Mouse (Mus musculus) hindbrain, embryonic 11.5 days (tissue): Measurements from ENCODE around the gene Rbl2. TPM values are rescaled to one million over a fixed set of nuclear protein-coding genes. Genes with fewer than 3 reads are reported as not detected.

Experiments used
- ATAC-seq: fragments of 200-750 bp; cut with Nextera tagmentation; 2 replicates; pipeline ENCODE4 v1.8.0; 2017; ENCODE audit warnings: mild to moderate bottlenecking, moderate TSS enrichment, moderate library complexity; ENCODE audit not compliant: low FRiP score
- DNase-seq: peaks from one replicate; pipeline ENCODE4 v3.0.0-alpha.2; 2015; ENCODE audit warnings: low spot score
- H3K27ac ChIP-seq: fragments of 300-500 bp; sonication (generic); 2 replicates; pipeline ENCODE4 v1.5.1; 2014; ENCODE audit warnings: mild to moderate bottlenecking, low read depth, low read length
- H3K27me3 ChIP-seq: fragments of 300-500 bp; sonication (generic); 2 replicates; pipeline ENCODE4 v1.6.1; 2014; ENCODE audit warnings: mild to moderate bottlenecking, low read length, moderate library complexity, mixed read lengths; ENCODE audit not compliant: control insufficient read depth, insufficient read depth
- H3K36me3 ChIP-seq: fragments of 300-500 bp; sonication (generic); 2 replicates; pipeline ENCODE4 v1.6.1; 2014; ENCODE audit warnings: mild to moderate bottlenecking, low read length, moderate library complexity, mixed read lengths; ENCODE audit not compliant: control insufficient read depth, insufficient read depth
- H3K4me1 ChIP-seq: fragments of 300-500 bp; sonication (generic); replicated peaks from 2 replicates; pipeline ENCODE4 v1.6.1; 2014; ENCODE audit warnings: low read length, mixed read lengths; ENCODE audit not compliant: control insufficient read depth, insufficient read depth
- H3K4me2 ChIP-seq: fragments of 300-500 bp; sonication (generic); replicated peaks from 2 replicates; pipeline ENCODE4 v1.6.1; 2014; ENCODE audit warnings: mild to moderate bottlenecking, low read depth, low read length
- H3K4me3 ChIP-seq: fragments of 300-500 bp; sonication (generic); 2 replicates; pipeline ENCODE4 v1.5.1; 2014; ENCODE audit warnings: low read depth, low read length
- H3K9ac ChIP-seq: fragments of 300-500 bp; sonication (generic); 2 replicates; pipeline ENCODE4 v1.6.1; 2014; ENCODE audit warnings: low read depth, low read length
- H3K9me3 ChIP-seq: fragments of 300-500 bp; sonication (generic); 2 replicates; pipeline ENCODE4 v1.6.1; 2016; ENCODE audit warnings: low read length; ENCODE audit not compliant: control insufficient read depth
- WGBS: fragments of 180-500 bp; shearing (Covaris S2); extraction: QIAGEN DNeasy Blood & Tissue Kit; methylation state at CpG from one replicate; pipeline ENCODE4 v1.1.7; 2014; 5-methylcytosine and 5-hydroxymethylcytosine counted together
- polyA plus RNA-seq: library from polyadenylated mRNA; unstranded; fragments of >200 nt; fragmentation: Nextera tagmentation; extraction: Ambion mirVana; gene quantifications from 2 replicates; pipeline ENCODE4 v1.2.1, GENCODE M21; 2014

Rbl2 gene
- polyA plus RNA-seq: 15.9 and 16.0 TPM in 2 replicates

GRCm38 (mm10) chr8:91069834-91070233 is at the start of gene Rbl2:
Gene Rbl2, plus strand, starts transcription at chr8:91070057.
- Histone ChIP-seq H3K9me3 (no peaks in the 10 kb centered on the region), H3K4me3 (peak within 1 kb of the TSS; percentile 87), H3K4me1 (0 out of 2 replicates have a peak, but pooled peaks cover 4% of the 10 kb centered on the region), H3K27me3 (no peaks in the 10 kb centered on the region), H3K36me3 (no peaks in the 10 kb centered on the region), H3K27ac (peak within 1 kb of the TSS; percentile 58), H3K4me2 (peak within 1 kb of the TSS; percentile 58), H3K9ac (peak within 1 kb of the TSS; percentile 75)
- ATAC-seq (peak; percentile 98), DNase-seq (peak; percentile 97)
- under 1% methylated on average over 25 of the region's 25 CpGs for WGBS

DNA sequence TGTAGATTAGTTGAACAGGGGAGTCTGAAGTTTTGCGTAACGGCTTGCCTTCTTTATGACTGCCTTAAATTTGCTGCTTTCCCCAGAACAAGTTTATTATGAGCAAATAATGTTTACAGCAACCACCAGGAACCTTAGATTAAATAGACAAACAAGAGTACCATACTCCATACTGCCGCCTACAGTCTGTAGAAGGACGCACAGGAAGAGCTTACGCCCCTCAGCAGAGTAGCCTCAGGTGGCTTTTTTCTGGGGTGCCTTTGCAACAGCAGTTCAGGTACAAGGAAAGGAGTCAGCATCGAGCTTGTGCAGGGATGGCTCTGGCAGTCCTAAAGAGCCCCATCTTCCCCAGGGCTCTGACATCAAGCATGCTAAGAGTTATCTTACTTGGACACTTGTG is 35.4 kb upstream of the Rbl2 start:
- Histone ChIP-seq H3K4me2 (no peak overlapping the region), H3K4me1 (no peaks in the 10 kb centered on the region), H3K36me3 (peaks cover 11% of the 10 kb centered on the region; the same call in 1 of the 2 replicates), H3K27ac (no peak overlapping the region), H3K9ac (no peak overlapping the region), H3K4me3 (no peak overlapping the region), H3K27me3 (no peaks in the 10 kb centered on the region), H3K9me3 (no peaks in the 10 kb centered on the region)
- WGBS: 86% methylated on average over 6 of the region's 6 CpGs
- ATAC-seq (no peak), DNase-seq (no peak)

- no peaks in the 10 kb centered on the region for H3K27me3 ChIP-seq
- WGBS: 92% methylated on average over 6 of the region's 6 CpGs
- no peak overlapping the region for H3K4me3 ChIP-seq
- no peak overlapping the region for H3K4me2 ChIP-seq
- ATAC-seq (no peak), DNase-seq (no peak)
- H3K9ac ChIP-seq: no peak overlapping the region
- peaks cover 11% of the 10 kb centered on the region; the same call in 1 of the 2 replicates for H3K36me3 ChIP-seq
- H3K4me1 ChIP-seq: no peaks in the 10 kb centered on the region
- no peak overlapping the region for H3K27ac ChIP-seq
- no peaks in the 10 kb centered on the region for H3K9me3 ChIP-seq
Measured at GRCm38 (mm10) chr8:91036905-91037304, 33.0 kb upstream of the Rbl2 start.

- 94% methylated on average over 1 of the region's 1 CpGs for WGBS
Measured at GRCm38 (mm10) chr8:91038637-91039036, 31.2 kb upstream of the Rbl2 start.

DNA sequence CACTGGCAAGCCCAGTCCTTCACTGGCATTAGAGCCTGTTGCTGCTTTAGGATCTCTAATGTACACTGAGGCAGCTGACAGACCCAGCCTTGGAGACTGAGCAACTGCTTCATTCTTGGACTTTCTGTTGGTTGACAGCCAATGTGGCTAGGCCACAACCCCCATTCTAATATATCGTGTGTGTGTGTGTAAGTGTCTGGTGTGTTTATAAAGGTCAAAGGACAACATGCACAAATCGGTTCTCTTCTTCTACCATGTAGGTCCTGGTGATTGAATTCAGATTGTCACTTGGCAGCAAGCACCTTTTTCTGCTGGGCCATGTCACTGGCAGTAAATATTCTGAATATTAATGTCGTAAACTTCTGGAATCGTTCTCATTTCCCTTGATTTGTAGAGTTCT is 23.5 kb upstream of the Rbl2 start:
- Histone ChIP-seq H3K4me3 (no peak overlapping the region), H3K4me2 (no peak overlapping the region), H3K36me3 (peaks cover 17% of the 10 kb centered on the region; the same call in 1 of the 2 replicates), H3K9me3 (no peaks in the 10 kb centered on the region), H3K27ac (no peak overlapping the region), H3K27me3 (no peaks in the 10 kb centered on the region), H3K4me1 (no peaks in the 10 kb centered on the region), H3K9ac (no peak overlapping the region)
- WGBS: 95% methylated on average over 4 of the region's 4 CpGs
- DNase-seq (no peak), ATAC-seq (no peak)

More at GRCm38 (mm10) chr8:91038637-91039036, 31.2 kb upstream of the Rbl2 start:
- Histone ChIP-seq H3K36me3 (peaks cover 18% of the 10 kb centered on the region), H3K9me3 (no peaks in the 10 kb centered on the region), H3K4me3 (no peak overlapping the region), H3K9ac (no peak overlapping the region), H3K27me3 (no peaks in the 10 kb centered on the region), H3K4me2 (no peak overlapping the region), H3K4me1 (no peaks in the 10 kb centered on the region), H3K27ac (no peak overlapping the region)
- ATAC-seq: no peak
- DNase-seq: no peak

DNA sequence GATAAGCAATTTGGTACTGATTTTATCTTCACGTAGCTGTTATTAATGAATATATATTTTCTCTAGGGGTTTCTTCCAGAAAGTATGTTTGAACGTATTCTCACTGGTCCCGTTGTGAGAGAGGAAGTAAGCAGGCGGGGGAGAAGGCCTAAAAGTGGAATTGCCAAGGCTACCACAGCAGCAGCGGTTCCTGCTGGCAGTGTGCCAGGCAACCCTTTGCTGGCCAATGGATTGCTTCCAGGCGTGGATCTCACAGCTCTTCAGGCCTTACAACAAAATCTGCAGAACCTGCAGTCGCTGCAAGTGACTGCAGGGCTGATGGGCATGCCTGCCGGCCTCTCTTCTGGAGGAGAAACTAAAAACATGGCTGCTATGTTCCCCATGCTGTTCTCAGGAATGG is 18.8 kb upstream of the Rbl2 start:
- Histone ChIP-seq H3K9ac (no peak overlapping the region), H3K27ac (no peak overlapping the region), H3K36me3 (peaks cover 8% of the 10 kb centered on the region; the same call in 1 of the 2 replicates), H3K4me1 (no peaks in the 10 kb centered on the region), H3K4me3 (no peak overlapping the region), H3K9me3 (no peaks in the 10 kb centered on the region), H3K27me3 (no peaks in the 10 kb centered on the region), H3K4me2 (no peak overlapping the region)
- WGBS: 74% methylated on average over 8 of the region's 8 CpGs
- DNase-seq: peak; percentile 33
- ATAC-seq: no peak

- DNase-seq: no peak
- Histone ChIP-seq H3K36me3 (0 out of 2 replicates have a peak, but pooled peaks cover 5% of the 10 kb centered on the region), H3K27me3 (no peaks in the 10 kb centered on the region), H3K4me1 (no peaks in the 10 kb centered on the region), H3K27ac (no peak overlapping the region), H3K9me3 (no peaks in the 10 kb centered on the region), H3K9ac (no peak overlapping the region), H3K4me3 (no peak overlapping the region), H3K4me2 (no peak overlapping the region)
- WGBS: 95% methylated on average over 4 of the region's 4 CpGs
- no peak for ATAC-seq
Measured at GRCm38 (mm10) chr8:91054418-91054817, 15.4 kb upstream of the Rbl2 start.

- no peak for DNase-seq
- ATAC-seq: no peak
- Histone ChIP-seq H3K9ac (no peak overlapping the region), H3K4me1 (no peaks in the 10 kb centered on the region), H3K9me3 (no peaks in the 10 kb centered on the region), H3K4me3 (no peak overlapping the region), H3K27ac (no peak overlapping the region), H3K4me2 (no peak overlapping the region), H3K36me3 (0 out of 2 replicates have a peak, but pooled peaks cover under 1% of the 10 kb centered on the region), H3K27me3 (no peaks in the 10 kb centered on the region)
- 66% methylated on average over 3 of the region's 3 CpGs for WGBS
Measured at GRCm38 (mm10) chr8:91056848-91057247, 13.0 kb upstream of the Rbl2 start.

- no peak for DNase-seq
- ATAC-seq: no peak
Measured at GRCm38 (mm10) chr8:91059086-91059578, 10.7 kb upstream of the Rbl2 start.

More at GRCm38 (mm10) chr8:91059086-91059578, 10.7 kb upstream of the Rbl2 start:
- H3K9me3 ChIP-seq: no peaks in the 10 kb centered on the region
- no peak overlapping the region for H3K9ac ChIP-seq
- no peaks in the 10 kb centered on the region for H3K27me3 ChIP-seq
- H3K36me3 ChIP-seq: no peaks in the 10 kb centered on the region
- no peak overlapping the region for H3K4me3 ChIP-seq
- no peaks in the 10 kb centered on the region for H3K4me1 ChIP-seq
- H3K27ac ChIP-seq: no peak overlapping the region
- no peak overlapping the region for H3K4me2 ChIP-seq
